Mouse (Mus musculus) stomach, postnatal 0 days (tissue): ENCODE results near the gene Ccdc39.

Experiments used
- CTCF ChIP-seq: IDR thresholded peaks from 2 replicates; pipeline ENCODE4 v1.5.1; 2016; ENCODE audit warnings: antibody characterized with exemption, low read depth, mild to moderate bottlenecking, moderate library complexity
- EP300 ChIP-seq: optimal IDR thresholded peaks from 2 replicates; pipeline ENCODE3; 2016; ENCODE audit warnings: antibody characterized with exemption

GRCm38 (mm10) chr3:33878661-33879060 is 34.6 kb upstream of the Ccdc39 start:
- TF ChIP-seq CTCF, result no peak
- TF ChIP-seq EP300, result no peak
